Mouse (Mus musculus) liver, embryonic 12.5 days (tissue): Measurements from ENCODE around the gene Sult2b1. TPM values are rescaled to one million over a fixed set of nuclear protein-coding genes. Genes with fewer than 3 reads are reported as not detected.

ENCODE experiments used
- ATAC-seq: fragments of 200-750 bp; cut with Nextera tagmentation; 2 replicates; pipeline ENCODE4 v1.8.0; 2017; ENCODE audit warnings: moderate number of reproducible peaks, mild to moderate bottlenecking, moderate library complexity
- H3K27ac ChIP-seq: fragments of 300-500 bp; sonication (generic); 2 replicates; pipeline ENCODE4 v1.5.1; 2016; ENCODE audit warnings: mild to moderate bottlenecking
- H3K27me3 ChIP-seq: fragments of 300-500 bp; sonication (generic); replicated peaks from 2 replicates; pipeline ENCODE4 v1.6.1; 2016; ENCODE audit warnings: mild to moderate bottlenecking, moderate library complexity
- H3K36me3 ChIP-seq: fragments of 300-500 bp; sonication (generic); 2 replicates; pipeline ENCODE4 v1.6.1; 2016; ENCODE audit warnings: mild to moderate bottlenecking, moderate library complexity
- H3K4me1 ChIP-seq: fragments of 300-500 bp; sonication (generic); 2 replicates; pipeline ENCODE4 v1.6.1; 2016
- H3K4me2 ChIP-seq: fragments of 300-500 bp; sonication (generic); 2 replicates; pipeline ENCODE4 v1.6.1; 2016; ENCODE audit warnings: mild to moderate bottlenecking, moderate library complexity
- H3K4me3 ChIP-seq: fragments of 300-500 bp; sonication (generic); 2 replicates; pipeline ENCODE4 v1.5.1; 2016; ENCODE audit warnings: mild to moderate bottlenecking, moderate library complexity
- H3K9ac ChIP-seq: fragments of 300-500 bp; sonication (generic); 2 replicates; pipeline ENCODE4 v1.6.1; 2016; ENCODE audit warnings: mild to moderate bottlenecking, moderate library complexity
- H3K9me3 ChIP-seq: fragments of 300-500 bp; sonication (generic); replicated peaks from 2 replicates; pipeline ENCODE4 v1.6.1; 2016; ENCODE audit warnings: mild to moderate bottlenecking, moderate library complexity
- WGBS: fragments of 180-500 bp; shearing (Covaris S2); methylation state at CpG from one replicate; pipeline ENCODE4 v1.1.7; 2016; ENCODE audit not compliant: insufficient replicate concordance; 5-methylcytosine and 5-hydroxymethylcytosine counted together
- polyA plus RNA-seq: library from polyadenylated mRNA; unstranded; fragments of >200 nt; fragmentation: Nextera tagmentation; extraction: Ambion mirVana; gene quantifications from 2 replicates; pipeline ENCODE4 v1.2.1, GENCODE M21; 2016

Sult2b1 gene
- polyA plus RNA-seq, 1 experiment from 2014 or later, result 0.81 TPM

DNA sequence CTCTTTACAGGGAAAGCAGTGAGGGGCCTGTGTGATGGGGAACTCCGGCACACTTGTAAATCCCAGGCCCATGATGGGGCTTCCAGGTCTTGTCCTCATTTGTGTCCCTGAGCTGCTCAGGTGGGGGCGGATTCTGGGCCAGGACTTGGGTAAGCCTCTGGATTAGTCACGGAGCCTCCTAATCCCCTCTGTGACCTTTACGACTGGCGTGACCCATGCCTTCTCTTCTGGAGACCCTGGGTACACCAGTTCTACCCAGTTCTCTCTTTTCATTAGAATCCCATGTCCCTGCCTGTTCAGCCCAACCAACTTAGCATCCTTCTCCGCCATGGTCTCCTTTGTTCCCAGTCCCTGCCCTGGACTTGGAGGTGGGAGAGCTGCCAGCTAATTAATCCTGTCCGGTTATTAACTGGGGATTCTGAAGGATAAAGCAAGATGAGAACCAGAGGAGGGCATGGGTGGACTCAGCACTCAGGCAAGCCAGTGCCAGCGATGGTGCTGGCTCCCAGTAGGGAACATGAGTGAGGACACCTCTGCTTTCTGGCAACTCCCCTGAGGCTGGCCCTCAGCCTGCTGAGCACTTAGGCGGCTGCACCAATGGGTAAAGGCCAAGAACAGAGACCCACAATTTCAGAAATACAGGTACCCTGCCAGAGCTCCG lies 31.0 kb upstream of the Sult2b1 start:
- Histone ChIP-seq H3K4me3 (peak overlapping the region; percentile 93; the same call in 1 of the 2 replicates), H3K27ac (no peak overlapping the region), H3K27me3 (peaks cover 22% of the 10 kb centered on the region), H3K9me3 (no peaks in the 10 kb centered on the region), H3K9ac (no peak overlapping the region), H3K4me1 (peaks cover 36% of the 10 kb centered on the region), H3K36me3 (peaks cover 26% of the 10 kb centered on the region), H3K4me2 (peak overlapping the region; percentile 65)
- no peak for ATAC-seq
- 73% methylated on average over 10 of the region's 10 CpGs for WGBS

- Histone ChIP-seq H3K9me3 (no peaks in the 10 kb centered on the region), H3K9ac (no peak overlapping the region), H3K4me2 (peak overlapping the region; percentile 65), H3K4me1 (peaks cover 34% of the 10 kb centered on the region), H3K27me3 (peaks cover 16% of the 10 kb centered on the region), H3K4me3 (peak overlapping the region; percentile 93), H3K36me3 (peaks cover 32% of the 10 kb centered on the region), H3K27ac (no peak overlapping the region)
- ATAC-seq, result no peak
- WGBS, result 7% methylated on average over 5 of the region's 5 CpGs
Observed at GRCm38 (mm10) chr7:45814841-45815240, 30.4 kb upstream of the Sult2b1 start.

DNA sequence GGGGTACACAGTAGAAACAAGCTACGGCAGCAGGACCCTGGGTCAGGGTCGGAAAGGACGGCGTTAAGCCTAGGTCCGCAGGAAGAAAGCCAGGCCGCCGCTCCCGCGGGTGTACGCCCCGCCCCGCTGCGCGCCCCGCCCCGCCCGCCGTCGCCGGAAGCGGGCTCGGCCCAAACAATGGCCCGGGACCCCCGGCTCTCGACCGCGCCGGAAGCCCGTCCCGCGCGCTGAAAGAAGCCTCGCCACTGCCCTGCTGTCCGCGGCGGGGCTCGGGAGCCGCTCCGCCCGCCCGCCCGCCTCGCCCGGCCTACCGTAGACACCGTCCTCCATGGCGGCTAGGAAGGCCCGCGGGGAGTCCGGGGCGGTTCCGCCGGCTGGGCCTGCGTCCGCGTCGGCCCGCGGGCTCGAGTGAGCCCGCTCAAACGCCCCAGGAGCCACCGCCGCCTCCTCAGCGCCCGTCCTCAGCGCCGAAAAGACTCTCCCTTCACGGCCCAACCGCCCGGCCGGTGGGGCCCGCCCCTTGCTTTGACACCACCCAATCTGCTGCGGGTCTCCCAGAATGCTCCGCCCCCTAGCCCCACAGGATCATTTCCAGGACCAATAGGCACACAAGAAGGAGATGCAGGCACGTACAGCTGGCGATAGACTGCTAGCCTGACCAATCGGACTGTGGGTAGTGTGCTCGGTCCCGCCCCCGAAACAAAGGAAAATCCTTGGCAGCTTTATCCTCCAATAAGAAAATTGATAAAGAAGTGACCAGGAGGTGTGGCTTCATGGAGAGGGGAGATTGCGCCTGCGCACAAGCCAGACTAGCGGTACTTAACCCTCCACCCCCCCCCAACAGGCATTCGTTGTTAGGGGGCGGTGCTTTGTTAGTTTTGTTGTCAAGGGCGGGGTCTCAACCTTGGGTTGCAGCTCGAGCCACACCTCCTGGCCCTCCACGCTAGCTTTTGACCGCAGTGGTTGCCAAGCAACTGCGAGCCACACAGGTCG lies 29.6 kb upstream of the Sult2b1 start, which contains the start of gene Cyth2:
Gene Cyth2 (minus strand): TSS at position 795 of the 993 bp plus-strand sequence.
- H3K27ac ChIP-seq, result peak within 1 kb of the TSS; percentile 97
- ATAC-seq, result peak; percentile 98
- H3K4me2 ChIP-seq, result peak within 1 kb of the TSS; percentile 93
- H3K4me1 ChIP-seq, result peaks cover 32% of the 10 kb centered on the region
- H3K4me3 ChIP-seq, result peak within 1 kb of the TSS; percentile 93
- H3K9ac ChIP-seq, result peak within 1 kb of the TSS; percentile 96
- H3K9me3 ChIP-seq, result no peaks in the 10 kb centered on the region
- WGBS, result 0% methylated on average over 71 of the region's 92 CpGs
- peaks cover 39% of the 10 kb centered on the region for H3K36me3 ChIP-seq
- peaks cover 10% of the 10 kb centered on the region for H3K27me3 ChIP-seq

DNA sequence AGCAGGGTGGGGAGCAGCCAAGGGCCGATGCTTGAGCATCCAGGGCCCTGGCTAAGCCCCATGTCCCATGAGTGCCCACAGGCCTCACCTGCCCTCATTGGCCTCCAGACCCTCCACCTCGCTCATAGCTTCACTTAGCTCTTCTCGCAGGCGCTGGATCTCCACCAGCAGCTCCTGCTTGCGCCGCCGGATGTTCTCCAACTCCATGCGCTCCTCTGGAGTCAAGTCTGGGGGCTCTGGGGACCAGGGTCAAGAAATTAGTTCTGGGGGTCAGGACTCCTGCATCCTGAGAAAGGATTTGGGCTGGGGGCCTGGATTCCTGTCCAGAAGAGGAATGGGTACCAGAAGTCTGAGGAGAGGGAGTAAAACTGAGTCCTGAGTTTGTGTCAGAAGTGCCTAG lies 28.5 kb upstream of the Sult2b1 start:
- Histone ChIP-seq H3K9ac (peak overlapping the region; percentile 96), H3K27ac (no peak overlapping the region), H3K4me3 (peak overlapping the region; percentile 93), H3K36me3 (peaks cover 51% of the 10 kb centered on the region), H3K27me3 (no peaks in the 10 kb centered on the region), H3K4me1 (peaks cover 32% of the 10 kb centered on the region), H3K9me3 (no peaks in the 10 kb centered on the region), H3K4me2 (peak overlapping the region; percentile 93)
- 91% methylated on average over 8 of the region's 8 CpGs for WGBS
- no peak for ATAC-seq

GRCm38 (mm10) chr7:45809276-45810075 lies 25.0 kb upstream of the Sult2b1 start:
- no peaks in the 10 kb centered on the region for H3K9me3 ChIP-seq
- no peak for ATAC-seq
- H3K4me2 ChIP-seq, result no peak overlapping the region
- H3K4me1 ChIP-seq, result peaks cover 23% of the 10 kb centered on the region
- no peak overlapping the region for H3K9ac ChIP-seq
- no peak overlapping the region for H3K27ac ChIP-seq
- H3K36me3 ChIP-seq, result peaks cover 67% of the 10 kb centered on the region
- H3K27me3 ChIP-seq, result no peaks in the 10 kb centered on the region
- 85% methylated on average over 14 of the region's 14 CpGs for WGBS
- no peak overlapping the region for H3K4me3 ChIP-seq

- Histone ChIP-seq H3K27me3 (no peaks in the 10 kb centered on the region), H3K27ac (no peak overlapping the region), H3K9me3 (no peaks in the 10 kb centered on the region), H3K4me1 (peaks cover 21% of the 10 kb centered on the region), H3K4me2 (no peak overlapping the region), H3K9ac (no peak overlapping the region), H3K36me3 (peaks cover 67% of the 10 kb centered on the region), H3K4me3 (no peak overlapping the region)
- WGBS, result 72% methylated on average over 11 of the region's 11 CpGs
- ATAC-seq, result no peak
Observed at GRCm38 (mm10) chr7:45808471-45808870, 24.0 kb upstream of the Sult2b1 start.

DNA sequence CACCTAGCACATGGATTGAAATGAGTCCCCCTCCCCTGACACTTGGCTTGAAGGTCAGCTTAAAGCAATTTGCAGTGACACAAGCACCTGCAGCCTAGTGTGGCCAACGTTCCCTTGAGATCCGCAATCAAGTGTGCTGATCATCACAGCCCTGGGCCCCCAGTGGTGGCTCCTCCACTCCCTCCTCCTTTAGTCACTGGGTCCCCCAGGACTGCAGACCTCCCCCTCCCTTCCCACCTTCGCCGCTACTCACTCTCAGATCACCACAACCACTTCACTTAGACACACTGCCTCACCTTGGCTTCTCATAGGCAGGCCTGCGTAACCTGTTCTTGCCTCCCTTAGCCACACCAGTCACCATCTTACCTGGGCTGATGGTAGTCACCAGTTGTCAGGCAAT lies 21.5 kb upstream of the Sult2b1 start:
- no peak overlapping the region for H3K4me2 ChIP-seq
- no peak for ATAC-seq
- H3K4me1 ChIP-seq, result peaks cover 3% of the 10 kb centered on the region
- WGBS, result 64% methylated on average over 5 of the region's 5 CpGs
- H3K9ac ChIP-seq, result no peak overlapping the region
- H3K27ac ChIP-seq, result no peak overlapping the region
- H3K9me3 ChIP-seq, result no peaks in the 10 kb centered on the region
- no peak overlapping the region for H3K4me3 ChIP-seq
- H3K36me3 ChIP-seq, result peaks cover 46% of the 10 kb centered on the region
- H3K27me3 ChIP-seq, result peaks cover 1% of the 10 kb centered on the region; the same call in 1 of the 2 replicates

DNA sequence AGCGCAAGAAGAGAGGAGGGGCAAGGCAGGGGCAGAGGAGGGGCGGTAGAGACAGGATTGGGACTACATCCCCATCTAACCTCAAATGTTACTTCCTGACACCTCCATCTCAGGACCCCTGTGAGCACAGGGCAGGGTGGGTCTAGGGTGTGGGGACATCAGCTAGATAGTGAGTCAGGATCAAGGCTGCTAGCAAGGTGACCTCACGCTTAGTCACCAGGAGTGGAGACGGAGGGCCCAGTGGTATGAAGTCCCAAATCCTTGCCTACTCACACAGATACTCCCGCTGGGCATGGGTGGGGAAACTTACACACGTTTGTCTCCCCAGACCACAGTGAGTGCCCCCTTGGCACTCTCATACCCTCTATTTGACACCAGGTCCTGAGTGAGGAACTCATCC lies 18.1 kb upstream of the Sult2b1 start:
- peaks cover 31% of the 10 kb centered on the region for H3K4me1 ChIP-seq
- no peak for ATAC-seq
- no peak overlapping the region for H3K4me2 ChIP-seq
- H3K9ac ChIP-seq, result no peak overlapping the region
- peaks cover 12% of the 10 kb centered on the region for H3K36me3 ChIP-seq
- H3K9me3 ChIP-seq, result no peaks in the 10 kb centered on the region
- H3K27me3 ChIP-seq, result peaks cover 35% of the 10 kb centered on the region
- 68% methylated on average over 5 of the region's 6 CpGs for WGBS
- no peak overlapping the region for H3K27ac ChIP-seq
- H3K4me3 ChIP-seq, result no peak overlapping the region

GRCm38 (mm10) chr7:45801348-45801747 lies 16.9 kb upstream of the Sult2b1 start:
- Histone ChIP-seq H3K36me3 (0 out of 2 replicates have a peak, but pooled peaks cover under 1% of the 10 kb centered on the region), H3K4me2 (peak overlapping the region; percentile 73), H3K4me1 (peaks cover 43% of the 10 kb centered on the region), H3K4me3 (peak overlapping the region; percentile 43), H3K27ac (no peak overlapping the region), H3K9me3 (no peaks in the 10 kb centered on the region), H3K27me3 (peaks cover 47% of the 10 kb centered on the region), H3K9ac (peak overlapping the region; percentile 32; the same call in 1 of the 2 replicates)
- peak; percentile 27; the same call in 1 of the 2 replicates for ATAC-seq
- WGBS, result 1% methylated on average over 12 of the region's 12 CpGs

- Histone ChIP-seq H3K9ac (peak overlapping the region; percentile 32), H3K4me1 (peaks cover 49% of the 10 kb centered on the region), H3K36me3 (no peaks in the 10 kb centered on the region), H3K4me2 (peak overlapping the region; percentile 73), H3K4me3 (peak overlapping the region; percentile 43), H3K9me3 (no peaks in the 10 kb centered on the region), H3K27ac (no peak overlapping the region), H3K27me3 (peaks cover 54% of the 10 kb centered on the region)
- peak; percentile 62 for ATAC-seq
- WGBS, result 3% methylated on average over 22 of the region's 25 CpGs
Observed at GRCm38 (mm10) chr7:45800546-45801204, 16.2 kb upstream of the Sult2b1 start.

- 30% methylated on average over 7 of the region's 7 CpGs for WGBS
- Histone ChIP-seq H3K4me2 (peak overlapping the region; percentile 73), H3K36me3 (no peaks in the 10 kb centered on the region), H3K27me3 (peaks cover 60% of the 10 kb centered on the region), H3K9me3 (no peaks in the 10 kb centered on the region), H3K27ac (no peak overlapping the region), H3K4me3 (peak overlapping the region; percentile 43), H3K9ac (no peak overlapping the region), H3K4me1 (peaks cover 50% of the 10 kb centered on the region)
- ATAC-seq, result no peak
Observed at GRCm38 (mm10) chr7:45800001-45800400, 15.5 kb upstream of the Sult2b1 start.
